Mouse (Mus musculus) heart, embryonic 13.5 days (tissue): ENCODE measurements around the gene Serpinb9. TPM values are rescaled to one million over a fixed set of nuclear protein-coding genes. Genes with fewer than 3 reads are reported as not detected.
"Not testable (repeated sequence)": the region's sequence is repeated elsewhere in the genome, so short reads cannot be mapped to it uniquely, and the experiment has no call there.

Experiments used
- ATAC-seq: fragments of 200-750 bp; cut with Nextera tagmentation; 2 replicates; pipeline ENCODE4 v1.8.0; 2017; ENCODE audit warnings: moderate TSS enrichment; ENCODE audit not compliant: insufficient number of reproducible peaks, low FRiP score, low TSS enrichment; ENCODE audit errors: extremely low read depth
- H3K27ac ChIP-seq: fragments of 300-500 bp; sonication (generic); replicated peaks from 2 replicates; pipeline ENCODE4 v1.5.1; 2015; ENCODE audit warnings: moderate library complexity, mild to moderate bottlenecking, inconsistent platforms
- H3K27me3 ChIP-seq: fragments of 300-500 bp; sonication (generic); replicated peaks from 2 replicates; pipeline ENCODE4 v1.6.1; 2015; ENCODE audit warnings: mild to moderate bottlenecking, inconsistent platforms
- H3K36me3 ChIP-seq: fragments of 300-500 bp; sonication (generic); 2 replicates; pipeline ENCODE4 v1.6.1; 2015; ENCODE audit warnings: mild to moderate bottlenecking, inconsistent platforms
- H3K4me1 ChIP-seq: fragments of 300-500 bp; sonication (generic); 2 replicates; pipeline ENCODE4 v1.6.1; 2015; ENCODE audit warnings: inconsistent platforms
- H3K4me2 ChIP-seq: fragments of 300-500 bp; sonication (generic); 2 replicates; pipeline ENCODE4 v1.6.1; 2015; ENCODE audit warnings: inconsistent platforms, mild to moderate bottlenecking, moderate library complexity
- H3K4me3 ChIP-seq: fragments of 300-500 bp; sonication (generic); 2 replicates; pipeline ENCODE4 v1.5.1; 2015; ENCODE audit warnings: moderate library complexity, mild to moderate bottlenecking, inconsistent platforms
- H3K9ac ChIP-seq: fragments of 300-500 bp; sonication (generic); 2 replicates; pipeline ENCODE4 v1.6.1; 2015; ENCODE audit warnings: inconsistent platforms, mild to moderate bottlenecking, moderate library complexity
- H3K9me3 ChIP-seq: fragments of 300-500 bp; sonication (generic); 2 replicates; pipeline ENCODE4 v1.6.1; 2016; ENCODE audit warnings: inconsistent platforms
- whole genome bisulfite sequencing: fragments of 180-500 bp; shearing (Covaris S2); methylation state at CpG from one replicate; pipeline ENCODE4 v1.1.7; 2015; ENCODE audit warnings: mixed read lengths; 5-methylcytosine and 5-hydroxymethylcytosine counted together
- polyA plus RNA-seq: library from polyadenylated mRNA; unstranded; fragments of >200 nt; fragmentation: Nextera tagmentation; extraction: Ambion mirVana; gene quantifications from 2 replicates; pipeline ENCODE4 v1.2.1, GENCODE M21; 2015

The Serpinb9 gene
- polyA plus RNA-seq, 1 experiment from 2014 or later = 7.8 TPM

DNA sequence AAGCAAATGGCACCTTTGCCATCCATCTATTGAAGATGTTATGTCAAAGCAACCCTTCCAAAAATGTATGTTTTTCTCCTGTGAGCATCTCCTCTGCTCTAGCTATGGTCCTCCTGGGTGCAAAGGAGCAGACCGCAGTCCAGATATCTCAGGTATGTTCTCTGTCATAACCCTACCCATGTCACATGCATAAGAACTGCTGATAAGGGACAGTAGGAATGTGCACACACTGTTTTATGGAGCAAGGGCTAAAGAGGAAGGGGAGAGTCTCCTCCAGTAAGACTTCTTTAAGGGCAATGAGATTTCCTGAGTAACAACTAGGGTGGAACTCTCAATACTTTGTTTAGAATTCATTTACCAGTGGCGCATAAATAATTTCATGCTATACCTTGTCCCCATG is 26.4 kb downstream of the Serpinb9 start:
- not testable (repeated sequence) for H3K9me3 ChIP-seq, H3K4me3 ChIP-seq, H3K27me3 ChIP-seq, ATAC-seq, H3K4me2 ChIP-seq, H3K36me3 ChIP-seq, H3K27ac ChIP-seq, H3K9ac ChIP-seq
- 81% methylated on average over 2 of the region's 2 CpGs for WGBS
- H3K4me1 ChIP-seq = peaks cover 27% of the 10 kb centered on the region

DNA sequence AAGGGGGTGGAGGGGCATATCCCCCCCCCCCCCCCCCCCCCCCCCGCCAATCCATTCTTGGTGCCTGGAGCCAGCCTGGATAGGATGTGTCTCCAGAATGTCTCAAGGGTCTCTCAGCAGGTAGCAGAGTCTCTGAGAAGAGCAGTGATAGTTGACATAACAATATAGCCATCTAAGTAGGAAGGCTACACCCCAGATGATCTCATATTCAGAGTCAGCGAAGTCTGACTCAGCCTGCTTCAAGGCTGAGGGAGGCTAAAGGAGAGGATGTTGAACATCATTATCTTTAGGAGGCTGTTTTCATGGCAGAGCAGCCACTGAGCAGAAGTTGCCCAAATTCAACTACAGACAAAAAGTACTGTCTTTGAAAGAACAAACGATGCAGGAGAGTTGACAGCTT is 27.2 kb downstream of the Serpinb9 start:
- H3K36me3 ChIP-seq = no peaks in the 10 kb centered on the region
- H3K27ac ChIP-seq = no peak overlapping the region
- no peak overlapping the region for H3K4me3 ChIP-seq
- H3K9ac ChIP-seq = no peak overlapping the region
- no peak for ATAC-seq
- H3K4me2 ChIP-seq = no peak overlapping the region
- H3K27me3 ChIP-seq = no peaks in the 10 kb centered on the region
- H3K9me3 ChIP-seq = no peaks in the 10 kb centered on the region
- 78% methylated on average over 2 of the region's 3 CpGs for WGBS
- H3K4me1 ChIP-seq = peaks cover 27% of the 10 kb centered on the region

DNA sequence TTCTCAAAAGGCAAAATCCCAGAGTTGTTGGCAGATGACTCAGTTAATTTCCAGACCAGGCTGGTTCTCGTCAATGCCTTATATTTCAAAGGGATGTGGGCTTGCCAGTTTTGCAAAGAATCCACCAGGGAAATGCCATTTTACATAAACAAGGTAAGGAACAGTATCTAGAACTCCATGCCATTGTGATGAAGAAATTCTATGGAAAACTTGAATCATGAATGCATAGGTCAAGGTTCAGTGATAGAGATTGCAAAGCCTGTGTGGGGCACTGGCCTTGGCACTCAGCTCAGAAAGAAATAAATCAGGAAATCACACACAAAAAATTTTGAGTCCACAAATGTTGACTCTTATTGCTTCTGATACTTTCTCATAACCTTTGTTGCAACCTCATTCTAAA is 32.5 kb downstream of the Serpinb9 start:
- H3K9me3 ChIP-seq = peaks cover 5% of the 10 kb centered on the region; the same call in 1 of the 2 replicates
- no peak for ATAC-seq
- H3K4me1 ChIP-seq = no peaks in the 10 kb centered on the region
- no peak overlapping the region for H3K9ac ChIP-seq
- H3K4me2 ChIP-seq = no peak overlapping the region
- WGBS = 55% methylated on average over 1 of the region's 1 CpGs
- no peaks in the 10 kb centered on the region for H3K36me3 ChIP-seq
- no peak overlapping the region for H3K4me3 ChIP-seq
- H3K27me3 ChIP-seq = no peaks in the 10 kb centered on the region
- no peak overlapping the region for H3K27ac ChIP-seq

DNA sequence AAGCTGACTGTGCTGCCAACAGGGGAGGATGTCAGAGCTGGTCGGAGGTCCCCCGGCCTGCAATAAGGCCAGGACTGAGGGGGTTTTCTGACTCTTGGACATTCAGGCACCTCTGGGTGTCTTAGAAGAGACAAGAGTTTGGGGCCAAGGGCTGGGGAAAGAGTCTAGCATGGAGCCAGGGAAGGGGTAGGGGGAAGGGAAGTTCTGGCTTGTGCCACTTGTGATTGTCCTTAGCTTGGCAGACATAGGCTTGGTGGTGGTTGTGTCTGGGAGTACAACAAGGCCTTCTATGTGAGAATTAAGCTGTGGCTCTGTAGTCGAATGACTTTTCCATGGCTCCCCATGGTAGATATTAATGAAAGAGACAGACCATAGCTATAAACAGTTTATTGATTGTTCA is 40.5 kb downstream of the Serpinb9 start:
- Histone ChIP-seq H3K36me3 (no peaks in the 10 kb centered on the region), H3K4me1 (no peaks in the 10 kb centered on the region), H3K27me3 (no peaks in the 10 kb centered on the region), H3K4me3 (no peak overlapping the region), H3K9ac (no peak overlapping the region), H3K27ac (no peak overlapping the region), H3K9me3 (peaks cover 3% of the 10 kb centered on the region; the same call in 1 of the 2 replicates), H3K4me2 (no peak overlapping the region)
- WGBS = 92% methylated on average over 3 of the region's 3 CpGs
- no peak for ATAC-seq

DNA sequence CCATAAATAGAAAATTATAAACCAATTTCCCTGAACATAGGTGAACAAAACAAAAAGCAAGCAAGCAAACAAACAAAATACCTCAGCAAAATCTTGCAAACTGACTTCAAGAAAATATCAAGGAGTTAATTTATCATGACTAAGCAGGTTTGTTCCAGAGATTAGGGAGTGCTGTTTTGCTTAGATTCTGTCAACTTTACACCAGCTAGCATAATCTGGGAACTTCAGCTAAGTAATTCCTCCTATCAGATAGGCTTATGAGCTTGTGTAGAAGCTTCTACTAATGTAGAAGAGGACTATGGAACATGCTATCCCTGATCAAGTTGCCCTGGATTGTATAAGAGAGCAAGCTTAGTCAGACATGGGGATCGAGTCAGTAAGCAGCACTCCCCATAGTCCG is 44.2 kb downstream of the Serpinb9 start:
- Histone ChIP-seq H3K4me1 (peaks cover 11% of the 10 kb centered on the region; the same call in 1 of the 2 replicates), H3K4me3 (no peak overlapping the region), H3K9me3 (no peaks in the 10 kb centered on the region), H3K36me3 (no peaks in the 10 kb centered on the region), H3K27me3 (no peaks in the 10 kb centered on the region), H3K27ac (no peak overlapping the region), H3K4me2 (no peak overlapping the region), H3K9ac (no peak overlapping the region)
- no peak for ATAC-seq
- WGBS = 81% methylated on average over 2 of the region's 2 CpGs

DNA sequence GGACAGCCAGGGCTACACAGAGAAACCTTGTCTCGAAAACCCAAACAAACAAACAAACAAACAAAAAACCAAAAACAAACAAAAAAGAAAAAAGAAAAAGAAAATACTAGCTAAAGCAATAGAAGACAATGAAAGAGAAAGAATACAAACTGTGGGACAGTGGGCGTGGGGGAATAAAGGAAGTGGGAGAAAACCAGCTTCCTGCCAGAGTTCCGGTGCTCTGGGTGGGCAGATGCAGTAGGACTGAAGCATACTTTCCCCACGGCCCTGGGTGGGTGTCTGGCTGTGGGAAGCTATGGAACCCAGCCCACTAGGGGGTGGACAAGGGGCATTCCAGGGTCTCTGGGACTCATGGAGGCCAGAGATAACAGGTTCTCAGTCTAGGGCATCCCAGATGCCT is 45.1 kb downstream of the Serpinb9 start:
- H3K4me1 ChIP-seq = peaks cover 11% of the 10 kb centered on the region; the same call in 1 of the 2 replicates
- no peak overlapping the region for H3K4me3 ChIP-seq
- ATAC-seq = no peak
- WGBS = 71% methylated on average over 4 of the region's 4 CpGs
- H3K9me3 ChIP-seq = no peaks in the 10 kb centered on the region
- no peak overlapping the region for H3K4me2 ChIP-seq
- no peaks in the 10 kb centered on the region for H3K27me3 ChIP-seq
- no peaks in the 10 kb centered on the region for H3K36me3 ChIP-seq
- H3K9ac ChIP-seq = no peak overlapping the region
- no peak overlapping the region for H3K27ac ChIP-seq

DNA sequence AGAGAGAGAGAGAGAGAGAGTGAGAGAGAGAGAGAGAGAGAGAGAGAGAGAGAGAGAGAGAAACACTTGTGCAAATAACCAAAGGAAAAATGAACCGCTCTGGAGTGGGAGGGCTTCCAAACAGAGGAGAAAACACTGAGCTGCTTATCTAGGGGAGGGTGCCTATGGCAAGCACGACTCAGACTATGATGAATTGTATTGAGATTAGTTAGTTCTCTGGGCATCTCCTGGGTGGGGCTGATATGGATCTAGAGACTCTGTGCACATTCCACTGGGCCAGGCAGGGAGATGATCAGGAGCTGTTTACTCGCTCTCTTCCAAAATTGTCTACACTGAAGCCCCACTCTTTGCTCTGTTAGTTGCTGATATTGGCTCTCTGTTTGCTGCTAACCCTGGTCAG is 48.6 kb downstream of the Serpinb9 start:
- Histone ChIP-seq H3K9me3 (no peaks in the 10 kb centered on the region), H3K4me3 (no peak overlapping the region), H3K36me3 (no peaks in the 10 kb centered on the region), H3K4me1 (peaks cover 11% of the 10 kb centered on the region; the same call in 1 of the 2 replicates), H3K4me2 (no peak overlapping the region), H3K27me3 (no peaks in the 10 kb centered on the region), H3K27ac (no peak overlapping the region), H3K9ac (no peak overlapping the region)
- ATAC-seq = no peak
- 40% methylated on average over 3 of the region's 3 CpGs for WGBS

DNA sequence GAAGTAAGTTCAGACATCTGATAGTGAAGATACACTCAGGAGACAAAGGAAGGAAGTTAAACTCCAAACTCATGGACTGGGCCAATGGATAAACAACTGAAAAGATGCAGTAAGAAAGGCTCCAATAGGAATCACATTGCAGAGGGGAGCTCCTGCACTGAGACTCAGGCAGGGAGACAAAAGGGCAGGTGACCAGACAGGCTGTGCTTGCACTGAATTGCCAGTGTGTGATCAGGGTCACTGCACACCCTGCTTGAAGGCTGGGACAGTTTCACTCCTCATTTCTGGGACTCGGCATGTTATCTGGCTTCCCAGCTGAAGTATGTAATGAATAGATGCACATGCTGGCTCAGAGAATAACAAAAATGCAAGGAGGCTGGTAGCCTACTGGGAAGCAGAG is 60.0 kb downstream of the Serpinb9 start:
- 23% methylated on average over 1 of the region's 1 CpGs for WGBS
- no peak for ATAC-seq
- H3K27ac ChIP-seq = no peak overlapping the region
- peaks cover 10% of the 10 kb centered on the region for H3K4me1 ChIP-seq
- H3K27me3 ChIP-seq = no peaks in the 10 kb centered on the region
- H3K4me2 ChIP-seq = no peak overlapping the region
- no peak overlapping the region for H3K9ac ChIP-seq
- H3K4me3 ChIP-seq = no peak overlapping the region
- H3K9me3 ChIP-seq = no peaks in the 10 kb centered on the region
- no peaks in the 10 kb centered on the region for H3K36me3 ChIP-seq

Other genes starting within 250 kb of the Serpinb9 start
- 0.28 and 0.45 TPM in 2 replicates for gene Mylk4, start 219.3 kb upstream of the Serpinb9 start, polyA plus RNA-seq
- 19.1 and 19.4 TPM in 2 replicates for gene Wrnip1, start 201.2 kb upstream of the Serpinb9 start, polyA plus RNA-seq
- gene D930007J09Rik, start 200.4 kb upstream of the Serpinb9 start, polyA plus RNA-seq = not detected in 2 replicates
- 4.8 and 6.3 TPM in 2 replicates for gene Serpinb1a, start 152.1 kb upstream of the Serpinb9 start, polyA plus RNA-seq
- gene Serpinb1c, start 105.0 kb upstream of the Serpinb9 start, polyA plus RNA-seq = 0.20 and 0.22 TPM in 2 replicates
- gene Serpinb6b, start 38.0 kb upstream of the Serpinb9 start, polyA plus RNA-seq = 18.0 and 22.7 TPM in 2 replicates
- 0.65 and 0.78 TPM in 2 replicates for gene Serpinb9b, start 24.2 kb downstream of the Serpinb9 start, polyA plus RNA-seq
- not detected in 2 replicates for gene Serpinb1b, start 75.3 kb downstream of the Serpinb9 start, polyA plus RNA-seq
- gene Serpinb9c, start 156.5 kb downstream of the Serpinb9 start, polyA plus RNA-seq = not detected in 2 replicates
- gene Serpinb9d, start 189.7 kb downstream of the Serpinb9 start, polyA plus RNA-seq = not detected in 2 replicates
- gene Serpinb9e, start 246.4 kb downstream of the Serpinb9 start, polyA plus RNA-seq = not detected in 2 replicates